ENCODE assay signal across 8 mouse cellular contexts in genomic region chr12:87416690-87417089, GRCm38 (mm10). TPM values are rescaled to one million over a fixed set of nuclear protein-coding genes. Genes with fewer than 3 reads are reported as not detected.
DNase-seq lines count a peak whose midpoint lies in the region; ATAC-seq and TF ChIP-seq lines count a peak whose summit lies in the region.

No protein-coding gene starts in this region.

- peak; percentile 95 for TF ChIP-seq CTCF in ES-Bruce4 (IDR thresholded peaks at IDR 0.05; ENCODE audit: low read depth, low read length)
- peak; percentile 78 for TF ChIP-seq CTCF in bone marrow macrophage, adult 2 months (IDR thresholded peaks at IDR 0.05; ENCODE audit: low read depth, low read length)

- no peaks in the 10 kb centered on the region for H3K27me3 ChIP-seq in kidney, embryonic 15.5 days
- H3K27me3 ChIP-seq in ES-Bruce4 (ENCODE audit: control insufficient read depth, insufficient read depth, low read length, poor library complexity, severe bottlenecking), result no peaks in the 10 kb centered on the region

- H3K9ac ChIP-seq in kidney, embryonic 15.5 days, result no peak overlapping the region
- no peak overlapping the region for H3K9ac ChIP-seq in ES-Bruce4 (ENCODE audit: low read depth, poor library complexity, severe bottlenecking)

- no peak for TF ChIP-seq POLR2A in ES-Bruce4 (IDR thresholded peaks at IDR 0.05; ENCODE audit: insufficient read depth, low read length)
- no peak for TF ChIP-seq POLR2A in bone marrow macrophage, adult 2 months (IDR thresholded peaks at IDR 0.05; ENCODE audit: borderline replicate concordance, low read depth, low read length)

- TF ChIP-seq EP300 in ES-Bruce4 (IDR thresholded peaks at IDR 0.05; ENCODE audit: insufficient read depth, low read depth, low read length), result no peak

- no peaks in the 10 kb centered on the region for H3K36me3 ChIP-seq in kidney, embryonic 15.5 days
- no peaks in the 10 kb centered on the region for H3K36me3 ChIP-seq in ES-Bruce4 (ENCODE audit: control insufficient read depth, insufficient read depth, low read length, poor library complexity, severe bottlenecking)

- H3K4me2 ChIP-seq in kidney, embryonic 15.5 days, result no peak overlapping the region

- no peak for ATAC-seq in kidney, embryonic 15.5 days (replicated peaks; ENCODE audit: low FRiP score)

- H3K27ac ChIP-seq in kidney, embryonic 15.5 days, result no peak overlapping the region
- H3K27ac ChIP-seq in ES-Bruce4 (ENCODE audit: insufficient read depth, low read length), result no peak overlapping the region
- no peak overlapping the region for H3K27ac ChIP-seq in bone marrow macrophage, adult 2 months (ENCODE audit: insufficient read depth, low read depth, low read length)

- DNase-seq in kidney, adult 11 months, result peak; percentile 54
- DNase-seq in forelimb bud, embryonic 11.5 days (ENCODE audit: low read depth, low spot score), result peak; percentile 68
- DNase-seq in kidney, postnatal 36 days, result peak; percentile 66 to 82
- DNase-seq in lung, postnatal 36 days, result peak; percentile 84
- peak; percentile 74 for DNase-seq in testis, postnatal 10 days (ENCODE audit: low spot score)

- 40% methylated on average over 7 of the region's 7 CpGs for WGBS in kidney, embryonic 15.5 days

- no peak overlapping the region for H3K4me3 ChIP-seq in kidney, embryonic 15.5 days (replicated peaks)
- H3K4me3 ChIP-seq in ES-Bruce4 (ENCODE audit: low read depth, low read length), result no peak overlapping the region
- no peak overlapping the region for H3K4me3 ChIP-seq in bone marrow macrophage, adult 2 months (ENCODE audit: insufficient read depth, low read length)

- H3K4me1 ChIP-seq in kidney, embryonic 15.5 days, result 0 out of 2 replicates have a peak, but pooled peaks cover 8% of the 10 kb centered on the region
- H3K4me1 ChIP-seq in ES-Bruce4 (ENCODE audit: control insufficient read depth, insufficient read depth, low read length), result no peaks in the 10 kb centered on the region
- peaks cover 30% of the 10 kb centered on the region for H3K4me1 ChIP-seq in bone marrow macrophage, adult 2 months (ENCODE audit: control insufficient read depth, insufficient read depth, low read length)

- no peaks in the 10 kb centered on the region for H3K9me3 ChIP-seq in kidney, embryonic 15.5 days (replicated peaks)
- 0 out of 2 replicates have a peak, but pooled peaks cover 5% of the 10 kb centered on the region for H3K9me3 ChIP-seq in ES-Bruce4 (replicated peaks; ENCODE audit: control insufficient read depth, insufficient read depth, low read length, poor library complexity, severe bottlenecking)

RNA-seq across cellular contexts. Expression of gene Slirp, which starts 27.0 kb away (rescaled TPM):
- polyA plus RNA-seq in kidney, embryonic 15.5 days (2015; fragmentation: Nextera tagmentation; extraction: Ambion mirVana), result 310 and 326 TPM in 2 replicates
- polyA plus RNA-seq in ES-Bruce4 (2011; ENCODE audit: insufficient read depth, insufficient read length, low read depth, missing spikeins), result 137 and 150 TPM in 2 replicates
- polyA plus RNA-seq in bone marrow macrophage, adult 2 months (2012; ENCODE audit: insufficient read depth, insufficient read length, missing spikeins), result 150 and 162 TPM in 2 replicates

RNA-seq across cellular contexts. Expression of gene Alkbh1, which starts 27.1 kb away (rescaled TPM):
- polyA plus RNA-seq in kidney, embryonic 15.5 days (2015; fragmentation: Nextera tagmentation; extraction: Ambion mirVana), result 61.9 and 64.6 TPM in 2 replicates
- 62.5 and 64.5 TPM in 2 replicates for polyA plus RNA-seq in ES-Bruce4 (2011; ENCODE audit: insufficient read depth, insufficient read length, low read depth, missing spikeins)
- polyA plus RNA-seq in bone marrow macrophage, adult 2 months (2012; ENCODE audit: insufficient read depth, insufficient read length, missing spikeins), result 11.2 and 14.3 TPM in 2 replicates

RNA-seq across cellular contexts. Expression of gene Sptlc2, which starts 28.5 kb away (rescaled TPM):
- polyA plus RNA-seq in kidney, embryonic 15.5 days (2015; fragmentation: Nextera tagmentation; extraction: Ambion mirVana), result 75.4 and 78.5 TPM in 2 replicates
- polyA plus RNA-seq in ES-Bruce4 (2011; ENCODE audit: insufficient read depth, insufficient read length, low read depth, missing spikeins), result 106 and 107 TPM in 2 replicates
- 134 and 139 TPM in 2 replicates for polyA plus RNA-seq in bone marrow macrophage, adult 2 months (2012; ENCODE audit: insufficient read depth, insufficient read length, missing spikeins)

RNA-seq across cellular contexts. Expression of gene Snw1, which starts 55.4 kb away (rescaled TPM):
- 135 and 136 TPM in 2 replicates for polyA plus RNA-seq in kidney, embryonic 15.5 days (2015; fragmentation: Nextera tagmentation; extraction: Ambion mirVana)
- polyA plus RNA-seq in ES-Bruce4 (2011; ENCODE audit: insufficient read depth, insufficient read length, low read depth, missing spikeins), result 95.4 and 105 TPM in 2 replicates
- 83.4 and 83.5 TPM in 2 replicates for polyA plus RNA-seq in bone marrow macrophage, adult 2 months (2012; ENCODE audit: insufficient read depth, insufficient read length, missing spikeins)
